Mouse (Mus musculus) midbrain, embryonic 12.5 days (tissue): ENCODE results near the gene Spata16. TPM values are rescaled to one million over a fixed set of nuclear protein-coding genes. Genes with fewer than 3 reads are reported as not detected.
A peak's percentile ranks its signal among the peaks of the same experiment; 100 is the strongest.

Experiments
- ATAC-seq: fragments of 200-750 bp; cut with Nextera tagmentation; 2 replicates; pipeline ENCODE4 v1.8.0; 2017; ENCODE audit warnings: low read depth, moderate TSS enrichment, moderate library complexity; ENCODE audit not compliant: low FRiP score
- H3K27ac ChIP-seq: fragments of 300-500 bp; sonication (generic); replicated peaks from 2 replicates; pipeline ENCODE4 v1.5.1; 2016; ENCODE audit warnings: mild to moderate bottlenecking
- H3K27me3 ChIP-seq: fragments of 300-500 bp; sonication (generic); 2 replicates; pipeline ENCODE4 v1.6.1; 2016; ENCODE audit warnings: mild to moderate bottlenecking
- H3K36me3 ChIP-seq: fragments of 300-500 bp; sonication (generic); 2 replicates; pipeline ENCODE4 v1.6.1; 2016
- H3K4me1 ChIP-seq: fragments of 300-500 bp; sonication (generic); 2 replicates; pipeline ENCODE4 v1.6.1; 2016
- H3K4me2 ChIP-seq: fragments of 300-500 bp; sonication (generic); replicated peaks from 2 replicates; pipeline ENCODE4 v1.6.1; 2016; ENCODE audit warnings: mild to moderate bottlenecking, moderate library complexity
- H3K4me3 ChIP-seq: fragments of 300-500 bp; sonication (generic); 2 replicates; pipeline ENCODE4 v1.5.1; 2016; ENCODE audit warnings: mild to moderate bottlenecking
- H3K9ac ChIP-seq: fragments of 300-500 bp; sonication (generic); replicated peaks from 2 replicates; pipeline ENCODE4 v1.6.1; 2016; ENCODE audit warnings: mild to moderate bottlenecking, moderate library complexity
- H3K9me3 ChIP-seq: fragments of 300-500 bp; sonication (generic); 2 replicates; pipeline ENCODE4 v1.6.1; 2016; ENCODE audit warnings: mild to moderate bottlenecking
- WGBS: fragments of 180-500 bp; shearing (Covaris S2); methylation state at CpG from one replicate; pipeline ENCODE4 v1.1.7; 2016; 5-methylcytosine and 5-hydroxymethylcytosine counted together
- microRNA-seq: library from miRNA; unstranded; fragments of <30 nt; microRNA quantifications from one replicate; pipeline ENCODE4, GENCODE M21; 2017
- polyA plus RNA-seq: library from polyadenylated mRNA; unstranded; fragments of >200 nt; fragmentation: Nextera tagmentation; extraction: Ambion mirVana; gene quantifications from 2 replicates; pipeline ENCODE4 v1.2.1, GENCODE M21; 2016

Spata16 gene
- polyA plus RNA-seq, 1 experiment from 2014 or later, result not detected

- no peak overlapping the region for H3K9ac ChIP-seq
- H3K36me3 ChIP-seq, result no peaks in the 10 kb centered on the region
- no peak overlapping the region for H3K4me3 ChIP-seq
- no peak overlapping the region for H3K27ac ChIP-seq
- no peak overlapping the region for H3K4me2 ChIP-seq
- no peaks in the 10 kb centered on the region for H3K27me3 ChIP-seq
- 68% methylated on average over 1 of the region's 1 CpGs for WGBS
- H3K9me3 ChIP-seq, result no peaks in the 10 kb centered on the region
- H3K4me1 ChIP-seq, result no peaks in the 10 kb centered on the region
- no peak for ATAC-seq
These were observed 369.4 kb downstream of the Spata16 start for GRCm38 (mm10) chr3:27006844-27007243.

DNA sequence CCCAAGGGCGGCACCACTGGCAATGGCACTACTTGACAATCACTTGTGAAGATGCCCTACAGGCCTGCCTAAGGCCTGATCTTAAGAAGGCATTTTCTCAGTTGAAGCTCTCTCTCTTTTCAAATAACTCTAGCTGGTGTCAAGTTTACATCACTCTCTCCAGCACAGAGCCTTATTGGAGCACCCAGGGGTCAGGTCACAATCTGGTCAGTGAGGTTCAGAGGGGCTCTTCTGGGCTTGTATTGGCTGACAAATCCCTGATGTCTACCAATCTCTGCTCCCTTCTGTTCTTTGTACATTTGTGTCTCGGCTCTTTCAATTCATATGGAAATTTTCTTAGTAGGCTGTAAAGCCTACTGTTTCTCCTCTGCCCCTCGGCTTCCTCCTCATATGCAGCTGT is 390.5 kb downstream of the Spata16 start:
- Histone ChIP-seq H3K9ac (no peak overlapping the region), H3K4me3 (no peak overlapping the region)

DNA sequence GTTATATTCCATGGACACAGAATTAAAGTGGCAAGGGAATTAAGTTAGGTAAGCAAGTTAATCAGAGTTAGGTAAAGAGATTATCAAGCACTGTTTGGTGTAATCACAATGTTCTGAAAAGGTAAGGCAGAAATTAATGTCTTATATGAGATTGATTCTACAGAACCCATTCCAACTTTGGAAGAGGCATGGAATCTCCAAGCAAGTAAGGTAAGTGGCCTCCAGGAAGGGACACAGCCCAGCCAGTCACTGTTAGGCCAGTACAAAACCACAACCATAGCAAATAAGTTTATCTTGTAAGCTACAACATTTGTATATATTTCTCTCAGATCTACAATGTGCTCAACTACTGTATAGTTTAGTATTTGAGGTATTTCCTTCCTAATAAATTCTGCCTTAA is 391.1 kb downstream of the Spata16 start:
- no peak overlapping the region for H3K27ac ChIP-seq
- H3K4me2 ChIP-seq, result no peak overlapping the region
- no peak overlapping the region for H3K9ac ChIP-seq
- 0 out of 2 replicates have a peak, but pooled peaks cover 4% of the 10 kb centered on the region for H3K9me3 ChIP-seq
- H3K36me3 ChIP-seq, result no peaks in the 10 kb centered on the region
- ATAC-seq, result no peak
- no peak overlapping the region for H3K4me3 ChIP-seq
- H3K27me3 ChIP-seq, result no peaks in the 10 kb centered on the region
- H3K4me1 ChIP-seq, result 0 out of 2 replicates have a peak, but pooled peaks cover 3% of the 10 kb centered on the region

More for the DNA sequence above, 390.5 kb downstream of the Spata16 start:
- Histone ChIP-seq H3K36me3 (no peaks in the 10 kb centered on the region), H3K9me3 (0 out of 2 replicates have a peak, but pooled peaks cover 4% of the 10 kb centered on the region), H3K27ac (no peak overlapping the region), H3K27me3 (no peaks in the 10 kb centered on the region), H3K4me1 (0 out of 2 replicates have a peak, but pooled peaks cover 3% of the 10 kb centered on the region), H3K4me2 (no peak overlapping the region)
- 41% methylated on average over 3 of the region's 3 CpGs for WGBS
- peak; percentile 41; the same call in 1 of the 2 replicates for ATAC-seq

GRCm38 (mm10) chr3:27030067-27030857 is 392.8 kb downstream of the Spata16 start:
- no peak overlapping the region for H3K4me3 ChIP-seq
- ATAC-seq, result no peak
- H3K4me1 ChIP-seq, result 0 out of 2 replicates have a peak, but pooled peaks cover 3% of the 10 kb centered on the region
- no peak overlapping the region for H3K4me2 ChIP-seq
- no peaks in the 10 kb centered on the region for H3K9me3 ChIP-seq
- 92% methylated on average over 8 of the region's 8 CpGs for WGBS
- H3K36me3 ChIP-seq, result no peaks in the 10 kb centered on the region
- H3K27me3 ChIP-seq, result no peaks in the 10 kb centered on the region
- H3K9ac ChIP-seq, result no peak overlapping the region
- no peak overlapping the region for H3K27ac ChIP-seq

Small RNA genes lying within 50 kb of the gene (microRNA-seq; reads per million reads assigned to microRNA genes)
- gene Gm25773 (not detected), gene Gm44464 (not detected)
